In genomic region chr17:49472626-49473025, GRCm38 (mm10) we compare ENCODE assay signal across 9 mouse cellular contexts. TPM values are rescaled to one million over a fixed set of nuclear protein-coding genes. Genes with fewer than 3 reads are reported as not detected.
DNase-seq lines count a peak whose midpoint lies in the region; ATAC-seq lines count a peak whose summit lies in the region.
"Had no signal": no experiment of that assay in that cellular context is flagged by ENCODE, and none has a peak within 500 bp of the region (broad histone marks: within the 10 kb centered on the region; RNA-seq: fewer than 3 reads in every experiment).

No protein-coding gene starts in this region.

- peaks cover 49% of the 10 kb centered on the region for H3K36me3 ChIP-seq in embryonic facial prominence, embryonic 14.5 days (ENCODE audit: control insufficient read depth, insufficient read depth, low read length)
- H3K36me3 ChIP-seq in midbrain, embryonic 13.5 days: no peaks in the 10 kb centered on the region
- H3K36me3 ChIP-seq: hindbrain, embryonic 15.5 days had no signal

- no peak overlapping the region; the same call in 1 of the 2 replicates for H3K27ac ChIP-seq in embryonic facial prominence, embryonic 14.5 days (replicated peaks; ENCODE audit: low read depth, low read length)
- no peak overlapping the region for H3K27ac ChIP-seq in midbrain, embryonic 13.5 days
- H3K27ac ChIP-seq: hindbrain, embryonic 15.5 days had no signal

- no peaks in the 10 kb centered on the region for H3K9me3 ChIP-seq in embryonic facial prominence, embryonic 14.5 days (ENCODE audit: control insufficient read depth, low read length)
- no peaks in the 10 kb centered on the region for H3K9me3 ChIP-seq in midbrain, embryonic 13.5 days
- H3K9me3 ChIP-seq: hindbrain, embryonic 15.5 days had no signal

- DNase-seq in kidney, adult 11 months: peak; percentile 22
- DNase-seq in kidney, adult 9 months: no peak
- peak; percentile 61 for DNase-seq in embryonic facial prominence, embryonic 14.5 days (ENCODE audit: low spot score)
- peak; percentile 50 to 65 for DNase-seq in heart, postnatal 10 days
- no peak for DNase-seq in layer of hippocampus, adult 11-12 months (ENCODE audit: low spot score)
- no peak for DNase-seq in cerebellum, postnatal 14 days
- DNase-seq in left cerebral cortex, postnatal 4 days: no peak

- no peak overlapping the region for H3K4me2 ChIP-seq in embryonic facial prominence, embryonic 14.5 days (ENCODE audit: low read depth, low read length)
- no peak overlapping the region for H3K4me2 ChIP-seq in midbrain, embryonic 13.5 days (replicated peaks)
- H3K4me2 ChIP-seq: hindbrain, embryonic 15.5 days had no signal

- intact Hi-C loops in heart, postnatal 10 days (cut with DNase I): no loop called here
- intact Hi-C loops in left cerebral cortex, postnatal 4 days (cut with DNase I): no loop called here

- H3K27me3 ChIP-seq in embryonic facial prominence, embryonic 14.5 days (replicated peaks; ENCODE audit: control insufficient read depth, insufficient read depth, low read length): no peaks in the 10 kb centered on the region
- no peaks in the 10 kb centered on the region for H3K27me3 ChIP-seq in midbrain, embryonic 13.5 days
- H3K27me3 ChIP-seq: hindbrain, embryonic 15.5 days had no signal

- H3K4me1 ChIP-seq in embryonic facial prominence, embryonic 14.5 days (ENCODE audit: control insufficient read depth, insufficient read depth, low read length): 0 out of 2 replicates have a peak, but pooled peaks cover 2% of the 10 kb centered on the region
- peaks cover 3% of the 10 kb centered on the region; the same call in 1 of the 2 replicates for H3K4me1 ChIP-seq in midbrain, embryonic 13.5 days (replicated peaks)
- H3K4me1 ChIP-seq: hindbrain, embryonic 15.5 days had no signal

- no peak overlapping the region for H3K9ac ChIP-seq in embryonic facial prominence, embryonic 14.5 days (ENCODE audit: low read depth, low read length)
- H3K9ac ChIP-seq in midbrain, embryonic 13.5 days (replicated peaks): no peak overlapping the region
- H3K9ac ChIP-seq: hindbrain, embryonic 15.5 days had no signal

- no peak overlapping the region for H3K4me3 ChIP-seq in embryonic facial prominence, embryonic 14.5 days (ENCODE audit: low read depth, low read length)
- H3K4me3 ChIP-seq in midbrain, embryonic 13.5 days (replicated peaks): no peak overlapping the region
- H3K4me3 ChIP-seq: hindbrain, embryonic 15.5 days had no signal

- ATAC-seq in embryonic facial prominence, embryonic 14.5 days (ENCODE audit: low read depth): peak; percentile 60
- ATAC-seq in midbrain, embryonic 13.5 days: peak; percentile 53

- WGBS in embryonic facial prominence, embryonic 14.5 days: 42% methylated on average over 8 of the region's 8 CpGs
- 71% methylated on average over 8 of the region's 8 CpGs for WGBS in midbrain, embryonic 13.5 days

RNA-seq across cellular contexts. Expression of gene Mocs1, which starts 44.5 kb away (rescaled TPM):
- 6.4 and 7.8 TPM in 2 replicates for polyA plus RNA-seq in embryonic facial prominence, embryonic 14.5 days (2014; fragmentation: Nextera tagmentation; extraction: Ambion mirVana)
- total RNA-seq in heart, postnatal 10 days (2021): 10 to 100 TPM; 23.9 to 25.3 TPM
- polyA plus RNA-seq in midbrain, embryonic 13.5 days (2015; fragmentation: Nextera tagmentation; extraction: Ambion mirVana): 3.3 and 3.5 TPM in 2 replicates
- 10 to 100 TPM; 11.4 to 15.2 TPM for total RNA-seq in left cerebral cortex, postnatal 4 days (2021)

Comparison
In these comparisons a context has a peak if more than half of its experiments do, and no peak if none do; other contexts are left out.
1. DNase-seq: peak in kidney, adult 11 months (single experiment), embryonic facial prominence, embryonic 14.5 days (single experiment) and heart, postnatal 10 days (2 of 2); none in kidney, adult 9 months (single experiment), layer of hippocampus, adult 11-12 months (single experiment), cerebellum, postnatal 14 days (0 of 2) and left cerebral cortex, postnatal 4 days (single experiment).